Comparison of ENCODE assay signal across 20 mouse cellular contexts in the genomic region with DNA sequence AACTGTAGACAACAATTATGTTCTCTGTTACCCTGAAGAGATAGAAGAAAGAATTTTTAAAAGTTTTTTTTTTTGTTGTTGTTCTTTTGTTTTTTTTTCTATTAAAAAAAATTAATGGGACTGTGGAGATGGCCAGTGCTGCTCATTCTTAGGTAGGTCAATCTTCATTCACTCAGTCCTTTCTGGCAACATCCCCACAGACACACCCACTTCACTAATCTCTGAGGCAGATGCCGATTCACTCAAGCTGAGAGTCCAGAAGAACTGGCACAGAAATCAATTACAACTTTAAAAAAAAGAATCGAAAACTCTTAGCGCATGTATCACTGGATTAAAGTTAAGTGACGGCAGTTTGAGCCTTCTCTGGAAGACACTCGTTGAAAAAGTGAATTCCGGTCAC. TPM values are rescaled to one million over a fixed set of nuclear protein-coding genes. Genes with fewer than 3 reads are reported as not detected.
"Had no signal": no experiment of that assay in that cellular context is flagged by ENCODE, and none has a peak within 500 bp of the region (broad histone marks: within the 10 kb centered on the region; RNA-seq: fewer than 3 reads in every experiment).

No protein-coding gene starts in this region.

- H3K4me2 ChIP-seq: lung, embryonic 14.5 days; midbrain, embryonic 12.5 days; neural tube, embryonic 13.5 days; neural tube, embryonic 15.5 days had no signal

- ATAC-seq: midbrain, embryonic 16.5 days had no signal

- H3K9me3 ChIP-seq: midbrain, embryonic 10.5 days; midbrain, embryonic 12.5 days; neural tube, embryonic 13.5 days; neural tube, embryonic 15.5 days had no signal

- H3K4me1 ChIP-seq: midbrain, embryonic 12.5 days; neural tube, embryonic 13.5 days; neural tube, embryonic 15.5 days had no signal

- H3K27me3 ChIP-seq: midbrain, embryonic 12.5 days; neural tube, embryonic 13.5 days; neural tube, embryonic 15.5 days had no signal

- H3K27ac ChIP-seq: midbrain, embryonic 10.5 days; midbrain, embryonic 12.5 days; neural tube, embryonic 13.5 days; neural tube, embryonic 15.5 days had no signal

- H3K9ac ChIP-seq: lung, embryonic 14.5 days; midbrain, embryonic 12.5 days; neural tube, embryonic 13.5 days; neural tube, embryonic 15.5 days had no signal

- H3K36me3 ChIP-seq: midbrain, embryonic 10.5 days; midbrain, embryonic 12.5 days; neural tube, embryonic 13.5 days; neural tube, embryonic 15.5 days had no signal

- H3K4me3 ChIP-seq: midbrain, embryonic 10.5 days; midbrain, embryonic 12.5 days; myocyte; neural tube, embryonic 13.5 days; neural tube, embryonic 15.5 days had no signal

- DNase-seq: lung, embryonic 14.5 days; lung, postnatal 10 days; lung, postnatal 4 days; midbrain, embryonic 14.5 days; retina, postnatal 1 day; right cerebral cortex, adult 18-20 months; right cerebral cortex, postnatal 25 days; right cerebral cortex, postnatal 4 days; spleen, adult 18-20 months; thymus, adult 18-20 months; thymus, postnatal 14 days; thymus, postnatal 36 days had no signal

RNA-seq across cellular contexts. Expression of a gene that starts 36.0 kb away (rescaled TPM):
- total RNA-seq: megakaryocyte, adult 5-6 weeks; megakaryocyte-erythroid progenitor cell, adult 5-6 weeks had no signal
